Mouse (Mus musculus) liver, embryonic 15.5 days (tissue): Measurements from ENCODE around the gene Scfd2. TPM values are rescaled to one million over a fixed set of nuclear protein-coding genes. Genes with fewer than 3 reads are reported as not detected.
A peak's percentile ranks its signal among the peaks of the same experiment; 100 is the strongest.

ENCODE experiments used
- ATAC-seq: fragments of 200-750 bp; cut with Nextera tagmentation; 2 replicates; pipeline ENCODE4 v1.8.0; 2017; ENCODE audit warnings: moderate number of reproducible peaks, mild to moderate bottlenecking, moderate library complexity; ENCODE audit not compliant: insufficient read depth
- H3K27ac ChIP-seq: fragments of 300-500 bp; sonication (generic); replicated peaks from 2 replicates; pipeline ENCODE4 v1.5.1; 2015; ENCODE audit warnings: mild to moderate bottlenecking, inconsistent platforms
- H3K27me3 ChIP-seq: fragments of 300-500 bp; sonication (generic); 2 replicates; pipeline ENCODE4 v1.6.1; 2015; ENCODE audit warnings: mild to moderate bottlenecking, inconsistent platforms
- H3K36me3 ChIP-seq: fragments of 300-500 bp; sonication (generic); replicated peaks from 2 replicates; pipeline ENCODE4 v1.6.1; 2015; ENCODE audit warnings: moderate library complexity, mild to moderate bottlenecking, inconsistent platforms
- H3K4me1 ChIP-seq: fragments of 300-500 bp; sonication (generic); replicated peaks from 2 replicates; pipeline ENCODE4 v1.6.1; 2015; ENCODE audit warnings: inconsistent platforms
- H3K4me2 ChIP-seq: fragments of 300-500 bp; sonication (generic); 2 replicates; pipeline ENCODE4 v1.6.1; 2015; ENCODE audit warnings: moderate library complexity, mild to moderate bottlenecking, inconsistent platforms
- H3K4me3 ChIP-seq: fragments of 300-500 bp; sonication (generic); replicated peaks from 2 replicates; pipeline ENCODE4 v1.5.1; 2015; ENCODE audit warnings: mild to moderate bottlenecking, inconsistent platforms
- H3K9ac ChIP-seq: fragments of 300-500 bp; sonication (generic); 2 replicates; pipeline ENCODE4 v1.6.1; 2015; ENCODE audit warnings: moderate library complexity, mild to moderate bottlenecking, inconsistent platforms
- H3K9me3 ChIP-seq: fragments of 300-500 bp; sonication (generic); replicated peaks from 2 replicates; pipeline ENCODE4 v1.6.1; 2016; ENCODE audit warnings: inconsistent platforms
- WGBS: fragments of 180-500 bp; shearing (Covaris S2); methylation state at CpG from one replicate; pipeline ENCODE4 v1.1.7; 2015; ENCODE audit warnings: mixed read lengths; ENCODE audit not compliant: insufficient replicate concordance; 5-methylcytosine and 5-hydroxymethylcytosine counted together
- polyA plus RNA-seq: library from polyadenylated mRNA; unstranded; fragments of >200 nt; fragmentation: Nextera tagmentation; extraction: Ambion mirVana; gene quantifications from 2 replicates; pipeline ENCODE4 v1.2.1, GENCODE M21; 2015

Gene Scfd2
- polyA plus RNA-seq, 1 experiment from 2014 or later = 9.8 TPM

DNA sequence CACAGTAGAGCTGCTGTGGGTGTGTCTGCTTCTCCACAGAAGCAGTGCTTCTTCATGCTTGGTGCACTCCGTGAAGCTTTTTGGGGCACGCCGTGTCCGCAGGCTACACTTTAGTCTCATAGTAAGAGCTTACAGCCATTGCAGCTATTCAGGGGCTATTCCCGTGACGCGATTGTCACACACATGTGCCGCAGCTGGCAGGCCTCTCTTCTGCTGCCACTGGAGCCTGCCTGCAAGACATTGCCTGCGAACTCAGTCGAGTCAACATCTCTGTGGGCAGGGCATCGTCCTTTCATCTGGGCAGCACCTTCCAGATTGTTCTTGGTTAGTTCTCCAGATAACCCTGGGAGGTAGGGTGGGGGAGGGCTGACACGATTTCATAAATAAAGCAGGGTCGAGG, 331.8 kb downstream of the Scfd2 start:
- WGBS = 74% methylated on average over 13 of the region's 13 CpGs
- Histone ChIP-seq H3K4me2 (no peak overlapping the region), H3K4me1 (peaks cover 11% of the 10 kb centered on the region), H3K9ac (no peak overlapping the region), H3K36me3 (peaks cover 8% of the 10 kb centered on the region; the same call in 1 of the 2 replicates), H3K27me3 (peaks cover 26% of the 10 kb centered on the region), H3K9me3 (no peaks in the 10 kb centered on the region), H3K4me3 (no peak overlapping the region), H3K27ac (no peak overlapping the region)
- ATAC-seq = no peak

DNA sequence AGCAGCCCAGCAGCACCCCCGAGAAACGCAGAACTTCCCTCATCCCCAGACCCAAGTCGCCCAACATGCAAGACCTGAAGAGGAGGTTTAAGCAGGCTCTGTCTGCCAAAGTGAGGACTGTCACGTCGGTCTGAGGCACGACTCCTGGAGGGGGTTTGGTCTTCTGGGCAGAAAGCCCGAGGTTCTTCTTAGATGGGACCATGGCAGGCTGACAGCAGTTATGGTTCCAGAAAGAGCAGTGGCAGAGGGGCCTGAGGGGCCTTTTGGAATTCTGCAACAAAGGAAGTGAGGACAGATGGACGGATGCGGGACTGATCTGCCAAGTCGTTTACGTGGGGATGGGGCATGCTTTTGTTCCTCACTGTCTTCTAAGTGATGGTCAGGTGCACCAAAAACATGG, 333.1 kb downstream of the Scfd2 start:
- WGBS = 76% methylated on average over 11 of the region's 11 CpGs
- Histone ChIP-seq H3K27ac (no peak overlapping the region), H3K9ac (no peak overlapping the region), H3K27me3 (peaks cover 39% of the 10 kb centered on the region), H3K9me3 (no peaks in the 10 kb centered on the region), H3K4me2 (no peak overlapping the region), H3K4me3 (no peak overlapping the region), H3K4me1 (peaks cover 25% of the 10 kb centered on the region), H3K36me3 (peaks cover 8% of the 10 kb centered on the region; the same call in 1 of the 2 replicates)
- no peak for ATAC-seq

DNA sequence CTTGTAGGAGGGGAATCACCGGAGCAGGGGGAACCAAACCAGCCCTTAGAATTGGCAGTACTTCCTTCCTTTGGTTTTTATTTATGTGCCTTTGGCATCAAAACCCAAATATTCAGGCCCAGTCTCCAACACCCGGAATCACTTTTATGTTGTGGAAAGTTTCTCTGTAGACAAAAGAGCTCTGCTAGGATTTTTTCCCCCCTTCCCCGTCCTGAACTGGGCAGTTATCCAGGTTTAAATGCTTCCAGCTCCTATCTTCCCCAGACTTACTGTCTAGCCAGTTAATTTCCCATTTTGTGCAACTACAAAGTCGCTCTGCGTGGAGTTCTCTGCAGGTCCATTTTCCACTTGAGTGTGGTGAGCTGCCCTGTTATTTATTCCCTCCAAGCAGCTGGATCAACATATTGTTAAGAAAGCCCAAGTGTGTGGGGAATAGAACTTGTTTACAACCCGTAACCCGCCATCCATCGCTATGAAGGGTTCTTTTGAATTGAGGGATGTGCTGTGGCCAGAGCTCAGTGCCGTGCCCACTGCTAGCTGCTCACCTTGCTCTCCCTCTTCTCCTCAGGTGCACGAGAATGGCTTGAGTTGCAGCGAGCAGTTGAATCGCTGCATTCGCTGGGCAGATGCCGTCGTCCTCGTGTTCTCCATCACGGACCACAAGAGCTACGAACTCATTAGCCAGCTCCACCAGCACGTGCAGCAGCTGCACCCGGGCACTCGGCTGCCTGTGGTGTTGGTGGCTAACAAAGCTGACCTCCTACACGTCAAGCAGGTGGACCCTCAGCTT, 333.8 kb downstream of the Scfd2 start:
- H3K9me3 ChIP-seq = no peaks in the 10 kb centered on the region
- H3K27me3 ChIP-seq = peaks cover 41% of the 10 kb centered on the region
- peaks cover 8% of the 10 kb centered on the region; the same call in 1 of the 2 replicates for H3K36me3 ChIP-seq
- H3K27ac ChIP-seq = no peak overlapping the region
- WGBS = 73% methylated on average over 22 of the region's 22 CpGs
- no peak overlapping the region for H3K4me2 ChIP-seq
- no peak overlapping the region for H3K4me3 ChIP-seq
- peaks cover 25% of the 10 kb centered on the region for H3K4me1 ChIP-seq
- no peak for ATAC-seq
- no peak overlapping the region for H3K9ac ChIP-seq

DNA sequence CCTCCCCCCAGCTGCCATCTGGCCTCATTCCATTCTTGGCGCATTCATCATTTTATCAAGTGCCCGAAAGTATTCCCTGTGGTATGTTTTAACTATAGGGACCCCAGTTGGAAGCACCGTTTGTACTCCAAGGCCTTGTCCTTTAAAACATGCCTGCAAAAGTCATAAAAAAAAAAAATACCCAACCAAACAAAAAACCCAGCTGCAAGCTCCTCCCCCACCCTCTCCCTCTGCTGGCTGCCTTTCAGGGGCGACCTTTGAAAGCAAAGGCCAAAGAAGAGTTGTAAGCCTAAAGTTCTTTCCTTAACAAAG, 335.3 kb downstream of the Scfd2 start:
- no peaks in the 10 kb centered on the region for H3K9me3 ChIP-seq
- no peak overlapping the region for H3K9ac ChIP-seq
- no peak for ATAC-seq
- H3K4me3 ChIP-seq = peak overlapping the region; percentile 66
- H3K27ac ChIP-seq = no peak overlapping the region
- WGBS = 27% methylated on average over 4 of the region's 4 CpGs
- peak overlapping the region; percentile 88 for H3K4me2 ChIP-seq
- peaks cover 25% of the 10 kb centered on the region for H3K4me1 ChIP-seq
- H3K36me3 ChIP-seq = peaks cover 8% of the 10 kb centered on the region; the same call in 1 of the 2 replicates
- H3K27me3 ChIP-seq = peaks cover 54% of the 10 kb centered on the region

DNA sequence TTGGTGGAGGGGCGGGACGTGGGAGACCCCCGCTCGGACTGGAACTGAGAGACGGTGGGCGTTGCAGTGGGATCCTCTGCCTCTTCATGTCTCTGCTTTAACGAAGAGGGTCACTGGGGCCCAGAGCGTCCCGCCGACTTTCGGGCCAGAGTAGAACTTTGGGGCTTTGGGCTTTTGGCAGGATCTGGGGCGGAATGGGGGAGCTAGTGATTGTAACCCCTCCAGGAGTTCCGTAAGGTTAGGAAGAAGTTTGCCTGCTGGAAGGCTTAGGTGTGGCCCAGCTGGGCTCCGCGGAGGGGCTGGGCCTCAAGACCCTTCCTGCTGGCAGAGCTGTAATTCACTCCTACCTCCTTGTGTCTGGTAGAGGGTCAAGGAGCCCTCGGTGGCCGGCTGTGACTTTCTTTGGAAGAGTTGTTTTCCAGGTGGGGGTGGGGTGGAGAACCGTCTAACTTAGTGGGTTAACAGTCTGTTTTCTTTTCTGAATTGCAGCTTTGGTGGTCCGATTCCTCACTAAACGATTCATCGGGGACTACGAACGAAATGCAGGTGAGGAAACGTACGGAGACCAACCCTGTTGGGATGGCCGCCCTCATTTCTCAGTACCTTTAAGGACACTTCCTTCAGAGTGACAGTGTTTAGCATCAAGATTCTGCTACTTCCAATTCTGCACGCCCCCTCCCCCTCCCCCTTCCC, 335.8 kb downstream of the Scfd2 start:
- 10% methylated on average over 27 of the region's 27 CpGs for WGBS
- Histone ChIP-seq H3K4me2 (peak overlapping the region; percentile 88), H3K27ac (peak overlapping the region; percentile 48), H3K27me3 (peaks cover 57% of the 10 kb centered on the region), H3K36me3 (peaks cover 8% of the 10 kb centered on the region; the same call in 1 of the 2 replicates), H3K4me3 (peak overlapping the region; percentile 66), H3K9ac (peak overlapping the region; percentile 65), H3K9me3 (no peaks in the 10 kb centered on the region), H3K4me1 (peaks cover 25% of the 10 kb centered on the region)
- no peak for ATAC-seq

GRCm38 (mm10) chr5:74194841-74195613, 336.5 kb downstream of the Scfd2 start, which contains the start of gene Rasl11b:
TSS of gene Rasl11b (plus strand) at chr5:74195286.
- Histone ChIP-seq H3K9me3 (no peaks in the 10 kb centered on the region), H3K27me3 (peaks cover 62% of the 10 kb centered on the region), H3K36me3 (peaks cover 8% of the 10 kb centered on the region; the same call in 1 of the 2 replicates), H3K4me2 (peak within 1 kb of the TSS; percentile 88), H3K27ac (peak within 1 kb of the TSS; percentile 48), H3K4me1 (peaks cover 25% of the 10 kb centered on the region), H3K9ac (peak within 1 kb of the TSS; percentile 65), H3K4me3 (peak within 1 kb of the TSS; percentile 66)
- ATAC-seq = peak; percentile 84
- WGBS = under 1% methylated on average over 81 of the region's 82 CpGs

- H3K27ac ChIP-seq = no peak overlapping the region
- no peaks in the 10 kb centered on the region for H3K9me3 ChIP-seq
- no peak overlapping the region for H3K9ac ChIP-seq
- WGBS = 27% methylated on average over 16 of the region's 16 CpGs
- peaks cover 8% of the 10 kb centered on the region; the same call in 1 of the 2 replicates for H3K36me3 ChIP-seq
- H3K4me2 ChIP-seq = peak overlapping the region; percentile 88
- peaks cover 25% of the 10 kb centered on the region for H3K4me1 ChIP-seq
- peak; percentile 53 for ATAC-seq
- peak overlapping the region; percentile 66 for H3K4me3 ChIP-seq
- H3K27me3 ChIP-seq = peaks cover 66% of the 10 kb centered on the region
Observed at GRCm38 (mm10) chr5:74194027-74194840, 337.3 kb downstream of the Scfd2 start.

GRCm38 (mm10) chr5:74193626-74194025, 337.9 kb downstream of the Scfd2 start:
- no peak overlapping the region for H3K27ac ChIP-seq
- 0 out of 2 replicates have a peak, but pooled peaks cover 7% of the 10 kb centered on the region for H3K36me3 ChIP-seq
- no peak for ATAC-seq

GRCm38 (mm10) chr5:74193008-74193407, 338.6 kb downstream of the Scfd2 start:
- Histone ChIP-seq H3K27me3 (peaks cover 69% of the 10 kb centered on the region), H3K27ac (no peak overlapping the region), H3K4me2 (no peak overlapping the region), H3K36me3 (0 out of 2 replicates have a peak, but pooled peaks cover 2% of the 10 kb centered on the region), H3K4me1 (peaks cover 25% of the 10 kb centered on the region), H3K9me3 (no peaks in the 10 kb centered on the region), H3K4me3 (no peak overlapping the region), H3K9ac (no peak overlapping the region)
- 36% methylated on average over 2 of the region's 2 CpGs for WGBS
- no peak for ATAC-seq

More at GRCm38 (mm10) chr5:74193626-74194025, 337.9 kb downstream of the Scfd2 start:
- Histone ChIP-seq H3K4me3 (no peak overlapping the region), H3K9ac (no peak overlapping the region), H3K27me3 (peaks cover 69% of the 10 kb centered on the region), H3K4me1 (peaks cover 25% of the 10 kb centered on the region), H3K9me3 (no peaks in the 10 kb centered on the region), H3K4me2 (no peak overlapping the region)
- 46% methylated on average over 7 of the region's 7 CpGs for WGBS

DNA sequence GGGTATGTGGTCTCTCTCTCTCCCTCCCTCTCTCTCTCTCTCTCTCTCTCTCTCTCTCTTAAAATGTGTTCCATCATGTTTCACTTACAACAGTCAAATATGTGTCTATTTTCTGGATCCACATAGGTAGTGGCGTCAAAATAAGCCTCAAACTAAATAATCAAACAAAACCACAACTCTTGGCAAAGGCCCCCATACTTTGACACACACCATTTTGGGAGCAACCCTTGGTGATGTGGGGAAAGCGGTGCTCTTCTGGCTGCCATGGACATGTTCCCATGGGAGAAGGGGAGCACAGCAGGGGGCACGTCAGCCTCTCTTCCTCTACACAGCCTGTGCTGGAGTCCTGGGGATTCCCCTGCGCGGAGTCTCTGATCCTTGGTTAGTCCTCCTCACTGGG, 340.6 kb downstream of the Scfd2 start:
- no peaks in the 10 kb centered on the region for H3K9me3 ChIP-seq
- no peaks in the 10 kb centered on the region for H3K36me3 ChIP-seq
- WGBS = 69% methylated on average over 5 of the region's 5 CpGs
- peaks cover 58% of the 10 kb centered on the region for H3K27me3 ChIP-seq
- no peak for ATAC-seq
- H3K27ac ChIP-seq = no peak overlapping the region
- H3K4me2 ChIP-seq = no peak overlapping the region
- H3K4me3 ChIP-seq = no peak overlapping the region
- no peak overlapping the region for H3K9ac ChIP-seq
- H3K4me1 ChIP-seq = peaks cover 22% of the 10 kb centered on the region
